Mouse (Mus musculus) kidney, adult 11 months (tissue): ENCODE measurements around the gene Slc25a29.
A peak's percentile ranks its signal among the peaks of the same experiment; 100 is the strongest.

Source experiments
- DNase-seq: peaks from one replicate; pipeline ENCODE4 v3.0.0; 2022

The Slc25a29 gene

DNA sequence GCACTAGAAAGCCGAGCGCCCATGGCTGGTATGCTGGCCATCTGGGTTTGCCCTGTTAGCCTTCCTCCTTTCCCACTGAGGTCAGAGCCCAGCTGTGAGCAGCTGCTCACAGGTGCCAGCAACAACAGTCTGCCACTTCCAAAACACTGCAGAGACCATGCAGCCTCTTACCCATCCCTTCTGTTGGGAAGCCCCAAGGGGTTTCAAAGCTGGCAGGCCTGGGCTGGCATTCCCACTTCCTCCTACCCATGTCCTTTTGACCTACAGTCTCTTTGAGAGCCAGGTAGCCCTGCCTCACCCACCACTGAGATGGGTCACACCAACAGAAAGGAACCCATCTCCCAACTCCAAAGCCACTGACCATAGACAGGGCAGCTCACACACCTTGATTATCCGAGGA lies 2.3 kb downstream of the Slc25a29 start:
- no peak for DNase-seq

DNA sequence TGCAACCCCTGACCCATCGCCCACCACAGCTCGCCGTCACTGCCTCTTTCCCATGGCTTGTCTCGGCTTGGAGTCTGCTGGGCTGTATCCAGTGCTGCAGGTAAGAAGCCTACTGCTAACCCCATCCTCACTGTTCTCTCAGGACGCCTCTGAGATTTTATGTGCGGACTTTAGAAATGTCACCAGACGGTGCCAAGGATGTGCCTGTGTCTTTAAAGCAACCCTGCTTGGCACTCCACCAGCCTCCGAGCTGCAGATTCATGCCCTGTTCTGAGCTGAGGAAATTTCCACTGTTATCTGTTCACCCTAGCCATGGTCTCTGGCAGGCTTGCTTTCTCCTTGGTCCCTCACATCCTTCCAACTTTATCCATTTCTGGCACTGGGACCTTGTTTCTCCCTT lies 2.8 kb downstream of the Slc25a29 start:
- peak; percentile 35 for DNase-seq

DNA sequence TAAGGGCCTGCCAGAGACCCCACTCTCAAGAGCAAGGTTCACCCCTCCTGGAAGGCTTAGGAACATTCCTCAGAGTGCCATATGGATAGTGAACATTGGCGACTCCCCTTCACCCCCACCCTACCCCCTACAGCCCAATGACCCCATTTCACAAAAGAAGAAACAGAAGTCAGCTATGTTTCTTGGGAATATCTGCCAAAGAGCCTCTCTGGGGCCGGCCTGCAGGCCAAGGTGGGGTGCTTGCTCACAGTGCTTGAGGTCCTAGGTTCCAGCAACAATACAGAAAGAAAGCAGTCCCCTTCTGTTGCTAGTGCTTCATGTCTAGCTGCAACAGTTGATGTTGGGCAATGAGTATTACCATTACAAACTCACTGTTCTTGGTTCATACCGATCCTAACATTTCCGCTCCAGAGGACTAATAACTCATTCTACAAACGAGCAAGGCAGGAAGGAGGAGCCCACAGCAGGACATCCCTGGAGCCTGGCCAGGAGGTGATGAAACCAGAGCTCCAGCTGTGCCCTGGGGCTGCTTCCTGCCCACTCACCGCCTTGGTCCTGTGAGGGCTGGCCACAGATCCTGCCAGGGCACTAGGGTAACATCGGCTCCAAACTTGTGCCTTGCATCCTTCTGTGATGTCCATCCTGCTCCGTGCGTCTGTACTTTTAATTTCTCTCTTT lies 3.6 kb downstream of the Slc25a29 start:
- DNase-seq: peak; percentile 73

DNA sequence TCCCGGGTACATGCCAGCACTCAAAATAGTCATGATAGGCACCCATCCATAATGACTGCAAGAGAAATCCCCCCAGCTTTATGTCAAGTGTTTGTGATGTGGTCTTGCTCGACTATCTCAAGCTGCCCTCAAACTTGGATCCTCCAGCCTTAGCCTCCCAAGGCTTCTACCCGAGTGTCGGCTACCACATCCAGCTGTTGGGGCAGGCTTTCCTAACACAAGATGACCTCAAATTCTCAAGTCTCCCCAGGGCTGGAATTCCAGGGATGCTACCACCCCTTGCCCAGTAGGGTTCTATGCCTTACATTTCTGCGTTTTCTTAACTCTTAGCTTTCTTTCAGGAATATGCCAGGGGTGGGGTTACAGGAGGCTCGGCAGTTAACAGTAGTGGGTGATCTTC lies 5.3 kb downstream of the Slc25a29 start:
- no peak for DNase-seq

DNA sequence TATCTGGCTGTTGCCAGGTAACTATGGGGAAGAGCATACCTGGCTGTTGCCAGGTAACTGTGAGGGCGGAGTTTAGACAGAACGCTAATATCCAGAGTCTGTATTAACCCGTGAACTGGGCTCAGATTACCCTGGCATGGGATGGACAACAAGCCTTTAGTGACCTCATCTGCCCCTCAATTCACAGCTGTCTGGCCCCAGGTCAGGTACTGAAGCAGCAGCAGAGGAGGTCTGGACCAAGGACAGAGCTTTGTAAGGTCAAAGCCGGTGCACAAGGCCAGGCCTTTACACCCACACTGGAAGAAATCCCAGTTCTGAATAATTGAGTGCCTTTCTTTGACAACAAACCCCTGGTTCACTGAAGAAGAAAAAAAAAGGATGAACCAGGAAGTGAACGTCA lies 6.0 kb downstream of the Slc25a29 start:
- peak; percentile 49 for DNase-seq

DNA sequence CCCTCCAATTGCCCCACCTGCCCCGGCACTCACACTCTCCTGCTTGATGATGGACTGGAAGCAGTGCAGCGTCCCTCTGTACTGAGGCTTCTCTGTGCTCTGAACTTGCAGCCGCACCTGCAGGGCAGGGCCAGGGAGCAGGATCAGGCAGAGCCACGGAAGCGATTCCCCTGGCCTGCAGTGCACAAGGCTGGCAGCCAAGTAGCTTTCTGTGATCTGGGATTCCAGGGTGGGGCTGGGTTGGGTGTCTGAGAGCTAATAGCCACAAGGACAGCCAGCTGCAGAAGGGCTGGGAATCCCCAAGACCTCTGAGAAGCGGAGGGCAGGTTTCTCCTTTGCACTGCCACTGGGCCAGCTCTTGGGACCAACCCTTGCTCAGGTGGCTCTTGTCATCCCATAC lies 8.0 kb downstream of the Slc25a29 start:
- DNase-seq: no peak

DNA sequence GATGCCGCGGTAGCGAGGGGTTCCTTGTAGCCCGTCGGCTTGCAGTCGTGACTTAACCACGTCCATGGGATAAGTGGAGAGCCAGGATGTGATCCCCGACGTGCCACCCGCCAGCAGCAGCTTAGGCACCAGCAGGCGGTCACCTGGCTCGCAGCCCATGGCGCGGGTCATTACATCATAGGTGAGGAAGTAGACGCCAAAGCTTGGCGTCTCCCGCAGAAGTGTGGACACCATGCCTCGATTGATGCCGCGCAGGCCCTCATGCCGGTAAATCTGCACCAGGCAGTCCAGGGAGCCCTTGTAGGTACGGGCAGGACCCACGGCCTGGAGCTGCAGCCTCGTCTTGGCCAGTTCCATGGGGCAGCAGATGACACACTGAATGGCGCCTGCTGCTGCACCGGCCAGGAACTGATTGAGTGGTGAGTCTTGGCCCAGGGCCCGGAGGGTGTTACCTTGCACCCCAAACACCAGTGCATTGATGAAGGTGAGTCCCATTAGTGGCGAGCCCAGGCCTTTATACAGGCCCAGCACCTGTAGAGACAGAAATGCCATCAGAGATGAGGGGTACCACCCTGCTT lies 8.6 kb downstream of the Slc25a29 start:
- no peak for DNase-seq

DNA sequence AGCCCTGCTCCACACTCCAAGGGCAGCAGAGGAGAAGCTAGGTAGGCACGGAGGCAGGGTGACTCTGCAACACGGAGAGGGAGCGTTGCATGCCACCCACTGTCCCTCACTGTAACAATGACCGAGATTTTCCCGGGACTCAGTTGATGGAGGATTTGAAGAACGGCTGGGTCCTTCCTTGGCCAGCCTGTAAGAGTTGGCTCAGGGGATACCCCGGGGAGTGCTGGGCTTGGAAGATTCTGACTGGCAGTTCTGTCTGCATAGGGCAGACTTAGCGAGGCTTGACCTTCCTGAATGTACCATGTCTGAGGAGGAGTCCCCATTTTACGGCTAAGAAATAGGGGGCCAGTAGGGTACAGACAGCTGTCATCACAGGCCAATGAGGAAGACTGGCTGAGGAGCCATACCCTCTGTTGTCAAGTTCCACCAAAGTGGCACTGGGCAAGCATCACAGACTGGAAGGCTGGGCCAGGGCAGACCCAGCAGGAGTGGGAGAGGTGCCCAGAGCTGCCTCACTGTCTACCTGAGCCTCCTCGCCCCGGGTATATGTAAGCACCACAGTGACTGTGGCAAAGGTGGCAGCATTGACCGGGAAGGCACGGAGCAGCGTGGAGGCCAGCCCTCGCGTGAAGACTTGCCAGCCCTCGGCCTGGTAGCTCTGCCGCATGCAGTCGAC lies 9.3 kb downstream of the Slc25a29 start:
- no peak for DNase-seq

DNA sequence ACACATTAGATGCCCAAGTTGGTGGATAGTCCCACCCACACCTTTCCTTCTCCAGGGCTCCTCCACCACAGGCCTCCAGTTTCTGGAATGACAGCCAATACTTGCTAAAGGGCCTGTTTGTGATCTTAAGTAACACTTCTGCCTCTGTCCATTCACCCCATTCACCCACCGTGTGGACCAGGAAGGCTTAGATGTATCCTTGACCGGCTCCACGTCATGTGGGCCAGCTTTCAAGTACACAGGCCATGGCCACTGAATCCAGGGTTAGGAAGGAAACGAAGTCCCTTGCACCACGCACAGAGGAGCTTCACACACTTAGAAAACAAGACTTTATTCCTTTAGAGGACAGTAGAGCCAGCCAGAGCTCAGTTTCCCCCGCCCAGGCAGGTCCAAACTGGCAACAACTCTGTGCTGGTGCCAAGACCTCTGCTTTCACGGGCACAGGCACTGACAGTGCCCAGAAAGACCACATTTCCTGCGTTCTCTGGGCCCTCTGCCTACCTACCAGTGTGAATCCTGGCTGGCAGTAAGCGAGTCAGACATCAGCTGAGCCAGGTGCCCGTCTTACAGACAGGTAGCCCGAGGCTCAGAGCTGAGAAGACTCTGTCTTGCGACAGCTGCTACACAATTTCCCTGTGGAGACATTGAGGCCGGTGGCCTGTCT lies 10.0 kb downstream of the Slc25a29 start:
- DNase-seq: no peak

DNA sequence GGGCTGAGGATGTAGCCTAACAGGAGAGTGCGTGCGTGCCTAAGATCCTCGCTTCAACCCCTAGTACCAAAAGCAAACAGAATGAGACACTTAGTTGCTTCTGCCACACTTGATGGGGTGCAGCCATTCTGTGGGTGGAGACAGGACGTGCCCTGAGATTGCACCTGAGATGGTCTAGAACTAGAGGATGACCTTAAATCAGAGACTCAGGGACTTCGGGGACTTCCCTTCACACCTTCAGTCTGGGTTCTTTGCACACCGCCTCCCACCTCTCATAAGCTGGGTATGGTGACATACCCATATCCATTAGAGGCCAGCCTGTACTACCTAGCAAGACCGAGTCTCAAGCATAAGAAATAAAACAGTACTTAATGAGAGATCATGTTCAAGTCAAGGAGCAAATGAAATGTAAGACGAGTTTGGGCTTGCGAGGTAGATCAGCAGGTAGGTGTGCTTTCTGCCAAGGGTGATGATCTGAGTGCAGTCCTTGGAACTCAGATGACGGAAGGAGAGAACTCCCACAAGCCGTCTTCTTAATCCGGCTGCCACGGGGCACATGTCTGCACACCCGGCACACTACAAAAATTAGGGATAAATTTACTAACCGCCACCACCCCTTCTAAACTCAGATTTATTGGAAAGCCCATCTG lies 11.3 kb downstream of the Slc25a29 start:
- DNase-seq: no peak

DNA sequence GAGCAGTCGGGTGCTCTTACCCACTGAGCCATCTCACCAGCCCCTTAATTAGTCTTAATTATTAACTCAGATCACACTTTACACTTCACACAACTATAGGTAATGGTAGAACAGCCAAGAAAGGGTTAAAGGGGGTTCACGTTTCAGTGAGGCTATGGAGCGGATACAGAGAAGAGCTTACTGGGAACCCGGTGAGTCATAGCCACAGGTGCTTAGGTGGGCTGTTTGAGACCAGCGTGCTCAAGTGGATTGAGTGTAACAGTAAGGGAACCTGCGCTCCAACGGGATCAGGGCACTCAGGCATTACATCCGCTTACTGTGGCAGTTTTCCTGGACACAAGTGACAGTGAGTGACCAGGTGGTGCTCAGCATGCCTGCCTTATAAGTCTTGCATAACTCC lies 12.6 kb downstream of the Slc25a29 start:
- DNase-seq: no peak

DNA sequence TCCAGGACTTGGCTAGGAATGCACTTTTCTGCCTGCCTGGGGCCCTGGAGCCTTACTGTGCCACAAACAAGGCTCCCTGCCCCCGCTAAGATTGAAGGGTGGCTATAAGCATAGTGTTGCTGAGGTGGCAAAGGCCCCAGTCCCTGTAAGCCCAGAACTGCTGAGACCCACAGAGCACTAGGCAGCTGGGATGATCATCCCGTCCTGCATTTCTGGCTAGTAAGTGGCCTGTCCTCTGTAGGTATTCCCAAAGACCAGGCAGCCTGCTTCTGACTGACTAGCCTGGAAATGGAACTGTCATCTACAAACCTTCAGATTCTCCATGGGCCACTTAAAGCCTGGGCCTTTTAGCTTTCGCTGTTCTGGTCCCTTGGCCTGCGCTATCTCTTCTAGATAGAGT lies 15.2 kb downstream of the Slc25a29 start:
- DNase-seq: no peak

DNA sequence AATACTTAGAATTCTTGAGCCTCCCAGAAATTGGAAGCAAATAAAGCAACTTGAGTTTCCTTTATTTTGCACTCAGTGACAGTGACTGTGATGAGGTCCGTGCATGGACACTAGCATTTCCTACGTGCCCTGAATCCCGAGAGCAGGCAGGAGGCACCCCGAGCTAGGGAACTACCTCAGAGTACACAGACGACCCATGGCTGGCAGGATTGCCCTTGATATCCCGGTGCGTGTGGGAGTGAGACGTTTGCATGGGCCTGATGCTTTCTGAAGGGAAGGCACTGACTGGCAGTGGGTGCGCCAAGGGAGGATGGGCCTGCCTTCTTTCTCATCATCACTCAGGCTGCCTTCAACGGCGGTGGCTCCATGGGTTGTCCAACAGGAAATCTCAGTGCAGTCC lies 19.1 kb downstream of the Slc25a29 start:
- no peak for DNase-seq

DNA sequence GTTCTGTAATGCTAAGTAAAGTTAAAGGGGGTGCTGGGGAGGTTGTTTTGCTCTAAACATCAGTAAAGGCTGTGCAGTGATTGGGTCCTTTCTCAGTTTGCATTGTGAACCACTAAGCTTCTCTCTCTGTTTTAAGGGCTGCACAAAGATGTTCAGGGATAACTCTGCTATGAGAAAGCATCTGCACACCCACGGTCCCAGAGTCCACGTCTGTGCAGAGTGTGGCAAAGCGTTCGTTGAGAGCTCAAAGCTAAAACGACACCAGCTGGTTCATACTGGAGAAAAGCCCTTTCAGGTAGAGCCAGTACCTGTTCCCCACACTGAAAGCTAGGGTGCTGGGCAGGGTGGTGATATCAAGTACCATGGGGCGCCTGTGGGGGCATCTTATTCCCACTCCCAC lies 21.2 kb downstream of the Slc25a29 start:
- DNase-seq: no peak

DNA sequence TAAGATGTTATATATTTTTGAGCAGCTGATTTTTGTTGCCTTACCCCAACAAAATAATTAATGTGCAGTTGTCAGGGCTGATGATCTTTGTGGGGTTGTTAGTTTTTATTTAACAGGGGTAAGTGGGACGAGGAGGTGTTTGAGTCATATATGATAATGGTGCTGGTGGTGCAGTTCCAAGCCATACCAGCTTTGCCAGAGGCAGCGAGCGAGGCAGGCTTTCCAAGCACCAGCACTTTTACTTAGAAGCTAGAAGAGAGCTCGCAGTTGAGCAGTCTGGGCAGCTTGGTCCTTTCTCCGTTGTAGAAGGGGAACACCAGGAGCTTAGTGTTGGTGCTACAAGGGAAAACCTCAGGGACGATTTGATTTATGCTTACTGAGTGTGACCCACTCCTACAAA lies 23.2 kb downstream of the Slc25a29 start:
- no peak for DNase-seq

DNA sequence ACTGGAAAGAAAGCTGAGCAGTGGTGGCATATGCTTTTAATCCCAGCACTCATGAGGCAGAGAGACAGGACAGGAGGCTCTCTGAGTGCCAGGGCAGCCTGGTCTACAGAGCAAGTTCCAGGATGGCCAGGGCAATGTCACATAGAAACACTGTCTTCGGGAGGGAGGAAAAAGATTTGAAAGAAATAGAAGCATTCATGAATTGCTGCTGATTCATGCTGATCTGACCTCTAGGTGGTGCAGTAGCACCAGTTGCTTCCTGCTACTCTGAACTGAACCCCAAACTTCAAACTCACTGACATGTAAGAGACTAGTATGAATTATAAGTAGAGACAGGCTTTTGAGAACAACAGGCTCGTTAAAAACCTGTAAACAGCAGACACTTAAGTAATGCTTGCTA lies 24.6 kb downstream of the Slc25a29 start:
- no peak for DNase-seq

DNA sequence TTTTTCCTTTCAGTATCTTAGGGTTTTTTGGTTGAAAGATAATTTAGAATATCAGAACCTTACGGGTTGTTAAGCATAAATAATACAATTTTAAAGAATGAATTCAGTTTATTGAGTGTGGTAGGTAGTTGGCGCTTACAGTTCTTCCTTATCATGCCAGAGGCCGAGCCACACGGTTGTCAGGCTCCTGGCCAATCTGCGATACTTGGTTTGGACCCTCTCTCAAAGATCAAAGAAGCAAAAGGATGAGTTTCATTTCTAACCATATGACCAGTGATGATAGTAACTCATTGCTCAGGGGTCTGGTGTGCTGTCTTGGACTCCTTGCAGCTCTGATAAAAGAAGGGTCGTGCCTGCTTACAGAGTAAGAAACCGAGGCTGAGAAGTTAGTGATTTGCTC lies 25.4 kb downstream of the Slc25a29 start:
- no peak for DNase-seq

DNA sequence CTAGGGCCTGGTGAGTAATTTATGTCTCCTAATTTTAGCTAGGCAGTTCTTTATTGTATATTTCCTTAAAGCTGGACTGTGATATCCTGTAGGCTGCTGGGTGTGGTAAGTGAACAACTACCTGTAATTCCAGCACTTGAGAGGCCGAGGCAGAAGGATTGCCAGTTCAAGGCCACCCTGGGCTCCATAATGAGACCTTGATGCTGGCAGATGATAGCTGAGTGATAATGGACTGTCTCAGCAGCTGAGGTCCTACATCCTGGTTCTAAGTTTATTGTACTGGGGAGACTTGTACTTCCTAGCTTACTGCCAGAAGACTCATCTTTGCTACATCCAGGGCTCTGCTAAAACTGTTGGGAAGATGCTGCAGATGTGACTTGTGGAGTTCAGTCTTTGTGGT lies 25.9 kb downstream of the Slc25a29 start:
- no peak for DNase-seq

DNA sequence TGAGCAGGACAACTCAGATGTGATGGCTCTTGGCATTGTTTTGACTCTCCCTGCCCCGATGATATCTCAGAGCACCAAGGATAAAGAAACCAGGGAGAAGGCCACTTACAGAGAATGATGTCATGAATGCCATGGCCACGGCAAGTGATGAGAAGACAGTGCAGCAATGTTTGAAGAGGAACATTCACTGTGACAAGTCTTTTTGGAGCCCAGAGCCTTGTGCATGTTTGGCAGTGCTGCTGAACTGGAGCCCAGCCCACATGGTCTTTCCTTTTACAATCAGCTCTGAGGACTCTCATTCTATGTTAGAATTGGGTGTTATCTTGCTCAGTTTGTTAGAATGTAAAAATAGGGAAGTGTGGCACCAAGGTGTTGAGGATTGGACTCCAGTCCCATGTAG lies 27.2 kb downstream of the Slc25a29 start:
- no peak for DNase-seq

DNA sequence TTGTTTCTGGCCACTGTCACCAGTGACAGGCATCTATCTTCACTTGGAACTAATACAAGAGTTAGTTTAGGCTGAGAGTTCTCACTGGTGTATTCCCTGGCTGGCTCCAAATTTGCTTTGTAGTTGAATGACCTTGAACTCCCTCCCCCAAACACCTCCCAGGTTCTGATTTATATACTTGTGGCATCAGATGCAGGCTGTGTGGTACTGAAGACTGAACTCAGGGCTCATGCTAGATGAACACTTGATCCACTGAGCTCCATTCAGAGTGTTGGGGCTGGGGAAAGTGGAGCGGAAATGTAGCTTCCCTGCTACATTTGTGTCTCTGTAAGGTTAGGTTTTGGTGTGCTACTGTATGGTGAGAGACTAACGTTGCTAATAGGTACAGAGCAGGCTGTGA lies 31.3 kb downstream of the Slc25a29 start:
- DNase-seq: no peak

DNA sequence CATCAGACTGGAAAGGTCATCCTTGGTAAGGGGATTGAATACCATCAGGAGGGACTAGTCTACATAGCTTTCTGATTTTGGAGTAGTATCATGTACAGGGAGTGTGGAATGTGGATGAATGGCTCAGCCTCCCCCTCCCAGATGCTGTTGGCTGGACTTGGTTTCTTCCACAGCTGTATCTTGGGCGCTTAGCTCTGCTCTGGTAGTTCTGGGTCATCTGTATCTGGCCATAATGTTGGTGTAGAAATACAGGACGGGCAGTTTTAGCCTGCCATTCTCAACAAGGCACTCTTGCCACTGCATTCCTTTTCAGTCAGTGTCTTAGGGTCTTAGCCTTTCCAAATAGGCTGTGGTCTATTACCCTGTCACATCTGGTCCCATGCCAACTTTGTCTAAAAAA lies 34.1 kb downstream of the Slc25a29 start:
- no peak for DNase-seq

DNA sequence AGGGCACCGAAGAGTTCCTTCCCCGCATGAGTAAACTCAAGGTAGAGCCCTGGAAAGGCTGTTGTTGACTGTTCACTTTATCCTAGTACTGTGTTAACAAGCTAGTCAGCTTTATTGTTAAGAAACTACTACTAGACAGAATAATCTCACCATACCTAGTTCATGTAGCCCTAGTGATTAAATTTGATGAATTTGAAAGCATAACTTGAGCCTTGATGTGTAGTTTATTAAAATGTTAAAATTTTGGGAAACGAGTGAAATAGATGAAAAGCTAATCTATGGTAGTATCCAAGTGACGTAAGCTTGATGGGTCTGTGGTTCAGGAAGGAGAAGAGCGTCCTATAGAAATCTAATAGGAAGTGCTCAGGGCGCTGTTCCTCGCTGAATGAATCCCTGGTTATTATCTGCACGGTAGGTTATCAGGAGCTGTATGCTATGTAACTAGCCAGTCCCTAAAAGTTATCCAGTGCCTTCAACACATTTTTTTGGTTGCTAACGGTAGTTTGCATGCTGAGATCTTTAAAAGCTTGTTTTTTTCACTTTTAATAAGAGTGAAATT lies 40.6 kb downstream of the Slc25a29 start:
- DNase-seq: no peak

DNA sequence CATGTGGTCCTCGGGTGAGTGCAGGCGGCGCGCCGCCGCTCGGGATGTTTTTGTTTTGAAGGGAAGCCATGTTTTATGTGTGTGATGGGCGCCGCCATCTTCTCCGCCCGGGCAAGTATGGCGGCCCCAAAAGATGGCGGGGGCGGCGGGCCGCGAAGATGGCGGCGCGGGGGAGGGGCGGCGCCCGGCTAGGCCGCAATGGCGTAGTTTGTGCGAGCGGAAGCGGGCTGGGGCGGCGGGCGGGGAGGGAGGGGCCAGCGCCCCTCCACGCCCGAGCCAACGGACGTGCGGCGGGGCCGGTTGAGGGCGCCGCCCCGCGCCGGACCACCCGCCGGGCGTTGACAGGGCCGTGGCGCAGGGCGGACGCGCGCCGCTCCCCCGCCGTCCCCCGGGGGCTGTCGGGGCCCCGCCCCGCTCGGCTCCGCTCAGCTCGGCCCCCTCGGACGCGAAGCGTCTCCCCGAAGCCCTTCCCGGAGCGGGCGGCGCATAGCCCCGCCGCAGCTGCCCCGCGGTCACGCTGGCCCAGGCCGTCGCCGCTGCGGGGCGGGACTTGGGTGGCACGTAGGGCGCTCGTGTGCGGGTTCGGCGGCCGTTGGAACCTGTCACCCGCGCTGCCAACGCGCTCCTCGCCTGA lies 41.5 kb downstream of the Slc25a29 start:
- DNase-seq: peak; percentile 72
